Mouse (Mus musculus) erythroblast, embryonic 14.5 days (primary cell): Measurements from ENCODE around the gene Mpzl1.

Experiments used
- GATA1 ChIP-seq: IDR thresholded peaks from 2 replicates; pipeline ENCODE4 v1.6.1; 2012; ENCODE audit warnings: low read length, inconsistent platforms, mixed read lengths
- TAL1 ChIP-seq: IDR thresholded peaks from 3 replicates; pipeline ENCODE4 v1.6.1; 2012; ENCODE audit warnings: low read length, inconsistent platforms, mixed read lengths

- no peak for TF ChIP-seq GATA1
- no peak for TF ChIP-seq TAL1
Observed at GRCm38 (mm10) chr1:165618201-165618624, 16.1 kb downstream of the Mpzl1 start.
